Mouse (Mus musculus) bone marrow macrophage, adult 2 months (primary cell): ENCODE results near the gene Lpar3. TPM values are rescaled to one million over a fixed set of nuclear protein-coding genes. Genes with fewer than 3 reads are reported as not detected.
A peak's percentile ranks its signal among the peaks of the same experiment; 100 is the strongest.

ENCODE experiments used
- H3K27ac ChIP-seq: 2 replicates; pipeline ENCODE4 v1.5.1; 2012; ENCODE audit warnings: low read depth, low read length; ENCODE audit not compliant: insufficient read depth
- H3K4me1 ChIP-seq: 2 replicates; pipeline ENCODE4 v1.6.1; 2012; ENCODE audit warnings: low read length; ENCODE audit not compliant: control insufficient read depth, insufficient read depth
- H3K4me3 ChIP-seq: 2 replicates; pipeline ENCODE4 v1.5.1; 2012; ENCODE audit warnings: mild to moderate bottlenecking, low read length, moderate library complexity; ENCODE audit not compliant: insufficient read depth
- CTCF ChIP-seq: IDR thresholded peaks from 2 replicates; pipeline ENCODE4 v1.5.1; 2012; ENCODE audit warnings: low read depth, mild to moderate bottlenecking, low read length, moderate library complexity
- POLR2A ChIP-seq: IDR thresholded peaks from 2 replicates; pipeline ENCODE4 v1.6.1; 2012; ENCODE audit warnings: mild to moderate bottlenecking, low read depth, low read length, borderline replicate concordance
- polyA plus RNA-seq: library from polyadenylated mRNA; stranded (reverse); fragments of >200 nt; gene quantifications from 2 replicates; pipeline ENCODE4 v1.2.4, GENCODE M21; 2012; ENCODE audit not compliant: missing spikeins, insufficient read depth, insufficient read length

Lpar3 gene
- polyA plus RNA-seq, result not detected in 2 replicates

- peaks cover 3% of the 10 kb centered on the region for H3K4me1 ChIP-seq
- H3K27ac ChIP-seq, result no peak within 1 kb of the TSS
- H3K4me3 ChIP-seq, result peak within 1 kb of the TSS; percentile 18; the same call in 1 of the 2 replicates
- TF ChIP-seq CTCF (no peak), POLR2A (no peak)
Observed at GRCm38 (mm10) chr3:146220776-146221486, at the start of gene Lpar3. Gene Lpar3, plus strand, starts transcription at chr3:146220963.

GRCm38 (mm10) chr3:146173030-146173429 lies 47.7 kb upstream of the Lpar3 start:
- TF ChIP-seq CTCF (no peak), POLR2A (no peak)
- H3K4me1 ChIP-seq, result peaks cover 12% of the 10 kb centered on the region
- H3K27ac ChIP-seq, result no peak overlapping the region
- H3K4me3 ChIP-seq, result no peak overlapping the region

GRCm38 (mm10) chr3:146174215-146174614 lies 46.5 kb upstream of the Lpar3 start:
- TF ChIP-seq POLR2A (no peak), CTCF (no peak)

GRCm38 (mm10) chr3:146177295-146177694 lies 43.5 kb upstream of the Lpar3 start:
- Histone ChIP-seq H3K4me3 (no peak overlapping the region), H3K4me1 (peaks cover 10% of the 10 kb centered on the region), H3K27ac (no peak overlapping the region)
- TF ChIP-seq CTCF (no peak), POLR2A (no peak)

More at GRCm38 (mm10) chr3:146174215-146174614, 46.5 kb upstream of the Lpar3 start:
- H3K27ac ChIP-seq, result no peak overlapping the region
- peaks cover 10% of the 10 kb centered on the region for H3K4me1 ChIP-seq
- H3K4me3 ChIP-seq, result no peak overlapping the region

- no peak overlapping the region for H3K27ac ChIP-seq
- H3K4me3 ChIP-seq, result no peak overlapping the region
- H3K4me1 ChIP-seq, result peaks cover 10% of the 10 kb centered on the region
- TF ChIP-seq POLR2A (no peak), CTCF (peak; percentile 100)
Observed at GRCm38 (mm10) chr3:146177748-146178582, 42.8 kb upstream of the Lpar3 start.

- no peak overlapping the region for H3K27ac ChIP-seq
- H3K4me3 ChIP-seq, result no peak overlapping the region
- no peak for TF ChIP-seq POLR2A
- TF ChIP-seq CTCF, result no peak
- H3K4me1 ChIP-seq, result peaks cover 10% of the 10 kb centered on the region
Observed at GRCm38 (mm10) chr3:146180341-146180740, 40.4 kb upstream of the Lpar3 start.

GRCm38 (mm10) chr3:146180986-146181385 lies 39.8 kb upstream of the Lpar3 start:
- no peak overlapping the region for H3K4me3 ChIP-seq
- no peak overlapping the region for H3K27ac ChIP-seq
- TF ChIP-seq CTCF (peak; percentile 62), POLR2A (no peak)
- H3K4me1 ChIP-seq, result peaks cover 10% of the 10 kb centered on the region

- Histone ChIP-seq H3K27ac (no peak overlapping the region), H3K4me1 (no peaks in the 10 kb centered on the region), H3K4me3 (no peak overlapping the region)
- TF ChIP-seq CTCF (peak; percentile 78), POLR2A (no peak)
Observed at GRCm38 (mm10) chr3:146184992-146185657, 35.6 kb upstream of the Lpar3 start.

- no peak overlapping the region for H3K4me3 ChIP-seq
- no peaks in the 10 kb centered on the region for H3K4me1 ChIP-seq
- no peak overlapping the region for H3K27ac ChIP-seq
- TF ChIP-seq POLR2A (no peak), CTCF (no peak)
Observed at GRCm38 (mm10) chr3:146186033-146186432, 34.7 kb upstream of the Lpar3 start.
